11 mouse cellular contexts compared by ENCODE assay signal in the genomic region with DNA sequence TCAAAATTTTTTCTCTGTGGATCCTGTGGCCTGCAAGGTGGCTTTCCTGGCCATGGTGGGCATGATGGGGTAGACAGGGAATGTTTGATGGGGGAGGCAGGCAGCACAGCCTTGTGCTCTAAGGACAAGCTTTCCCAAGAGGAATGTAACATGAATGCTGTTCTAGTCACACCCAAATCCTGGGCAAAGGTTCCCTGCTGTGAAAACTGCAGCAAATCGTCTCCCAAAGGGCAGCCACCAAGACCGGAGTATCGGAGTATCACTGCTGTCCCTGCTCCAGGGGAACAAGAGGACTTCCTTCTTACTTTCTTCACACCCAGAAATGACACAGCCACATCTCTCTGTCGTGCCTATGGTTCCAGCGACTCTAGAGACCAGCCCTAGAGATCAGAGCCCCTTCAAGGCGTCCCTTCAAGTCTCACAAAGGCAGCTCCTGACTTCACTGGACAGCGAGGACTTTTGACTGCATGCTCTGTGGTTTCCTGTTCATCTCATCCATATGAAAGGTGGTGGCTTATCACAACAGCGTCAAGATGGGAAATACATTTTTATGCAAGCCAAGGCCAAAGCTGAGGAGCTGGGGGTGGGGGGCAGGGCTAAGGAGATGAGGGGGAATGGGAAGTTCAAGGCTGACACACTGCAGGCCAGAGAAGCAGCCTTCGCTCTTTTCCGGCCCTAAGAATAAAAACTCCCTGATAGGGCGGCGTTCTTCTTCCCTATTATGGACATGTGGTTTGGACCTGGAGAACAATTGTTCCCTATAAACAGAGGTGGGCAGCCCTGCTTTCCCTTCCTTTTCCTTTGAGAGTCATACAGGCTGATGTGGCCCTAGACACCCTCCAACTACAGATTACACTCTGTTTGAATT. TPM values are rescaled to one million over a fixed set of nuclear protein-coding genes. Genes with fewer than 3 reads are reported as not detected.
DNase-seq lines count a peak whose midpoint lies in the region; ATAC-seq lines count a peak whose summit lies in the region.
"Had no signal": no experiment of that assay in that cellular context is flagged by ENCODE, and none has a peak within 500 bp of the region (broad histone marks: within the 10 kb centered on the region; RNA-seq: fewer than 3 reads in every experiment).

No protein-coding gene starts in this region.

- H3K9ac ChIP-seq in liver, embryonic 16.5 days (ENCODE audit: low read depth, low read length): no peak overlapping the region
- H3K9ac ChIP-seq: embryonic facial prominence, embryonic 12.5 days had no signal

- H3K4me3 ChIP-seq in liver, embryonic 16.5 days (ENCODE audit: low read depth, low read length): no peak overlapping the region
- H3K4me3 ChIP-seq in midbrain, embryonic 10.5 days: no peak overlapping the region
- H3K4me3 ChIP-seq: embryonic facial prominence, embryonic 12.5 days had no signal

- 19% methylated on average over 12 of the region's 12 CpGs for WGBS in liver, embryonic 16.5 days (ENCODE audit: insufficient replicate concordance)
- WGBS in midbrain, embryonic 10.5 days: 69% methylated on average over 12 of the region's 12 CpGs

- intact Hi-C loops in heart, postnatal 36 days (cut with DNase I): loop anchor here (1.0 to 2.0 kb wide), 2 partner anchors 16 to 28 kb away; a partner anchor contains a TSS

- H3K4me2 ChIP-seq in liver, embryonic 16.5 days (ENCODE audit: low read depth, low read length): no peak overlapping the region
- H3K4me2 ChIP-seq: embryonic facial prominence, embryonic 12.5 days had no signal

- H3K27ac ChIP-seq in liver, embryonic 16.5 days (ENCODE audit: low read length): peak overlapping the region; percentile 31
- no peak overlapping the region for H3K27ac ChIP-seq in midbrain, embryonic 10.5 days (replicated peaks)
- H3K27ac ChIP-seq: embryonic facial prominence, embryonic 12.5 days had no signal

- peak; percentile 41 for ATAC-seq in liver, embryonic 16.5 days (ENCODE audit: low read depth)
- ATAC-seq: Patski had no signal

- peak; percentile 88 for DNase-seq in 416B (ENCODE audit: low read depth)
- peak; percentile 76 for DNase-seq in ZHBTc4 (ENCODE audit: low read depth, low spot score)
- peak; percentile 38 to 43 for DNase-seq in heart, postnatal 36 days
- no peak for DNase-seq in thymus, postnatal 0 days (ENCODE audit: low spot score)
- DNase-seq in yolk sac, embryonic 10.5 days (ENCODE audit: low spot score): no peak
- DNase-seq in urinary bladder, postnatal 36 days (ENCODE audit: low spot score in 2 of 2): no peak
- DNase-seq in midbrain, embryonic 10.5 days (ENCODE audit: low spot score): no peak
- DNase-seq: thymus, adult 2 months had no signal

- no peaks in the 10 kb centered on the region for H3K36me3 ChIP-seq in liver, embryonic 16.5 days (ENCODE audit: control insufficient read depth, insufficient read depth)
- H3K36me3 ChIP-seq in midbrain, embryonic 10.5 days: no peaks in the 10 kb centered on the region
- H3K36me3 ChIP-seq: embryonic facial prominence, embryonic 12.5 days had no signal

- no peaks in the 10 kb centered on the region; the same call in 1 of the 2 replicates for H3K4me1 ChIP-seq in liver, embryonic 16.5 days (ENCODE audit: control insufficient read depth, low read depth, low read length)
- H3K4me1 ChIP-seq in midbrain, embryonic 10.5 days: peaks cover 24% of the 10 kb centered on the region

- H3K9me3 ChIP-seq in liver, embryonic 16.5 days (replicated peaks; ENCODE audit: control insufficient read depth, low read length): no peaks in the 10 kb centered on the region
- no peaks in the 10 kb centered on the region for H3K9me3 ChIP-seq in midbrain, embryonic 10.5 days (replicated peaks)
- H3K9me3 ChIP-seq: embryonic facial prominence, embryonic 12.5 days had no signal

- no peaks in the 10 kb centered on the region for H3K27me3 ChIP-seq in liver, embryonic 16.5 days (ENCODE audit: control insufficient read depth, insufficient read depth, low read depth, low read length)
- H3K27me3 ChIP-seq in midbrain, embryonic 10.5 days (ENCODE audit: low read depth, poor library complexity, severe bottlenecking): no peaks in the 10 kb centered on the region
- H3K27me3 ChIP-seq: embryonic facial prominence, embryonic 12.5 days; Patski had no signal

RNA-seq across cellular contexts. Expression of a gene that starts 27.8 kb away (rescaled TPM):
- total RNA-seq in heart, postnatal 36 days (2021): 10 to 100 TPM; 55.1 to 60.7 TPM
- polyA plus RNA-seq in liver, embryonic 16.5 days (2015; fragmentation: Nextera tagmentation; extraction: Ambion mirVana): 1.2 and 1.4 TPM in 2 replicates
- polyA plus RNA-seq in thymus, postnatal 0 days (2015; fragmentation: Nextera tagmentation; extraction: Ambion mirVana): 12.4 and 17.6 TPM in 2 replicates
- 2.2 and 2.8 TPM in 2 replicates for polyA plus RNA-seq in midbrain, embryonic 10.5 days (2016; fragmentation: Nextera tagmentation; extraction: Ambion mirVana)

RNA-seq across cellular contexts. Expression of a gene that starts 39.2 kb away (rescaled TPM):
- total RNA-seq in heart, postnatal 36 days (2021): 10 to 100 TPM; 13.2 to 15.8 TPM
- polyA plus RNA-seq in liver, embryonic 16.5 days (2015; fragmentation: Nextera tagmentation; extraction: Ambion mirVana): 32.2 and 37.0 TPM in 2 replicates
- polyA plus RNA-seq in thymus, postnatal 0 days (2015; fragmentation: Nextera tagmentation; extraction: Ambion mirVana): 9.3 and 11.6 TPM in 2 replicates
- polyA plus RNA-seq in midbrain, embryonic 10.5 days (2016; fragmentation: Nextera tagmentation; extraction: Ambion mirVana): 6.2 and 6.5 TPM in 2 replicates

Comparison
In these comparisons a context has a peak if more than half of its experiments do, and no peak if none do; other contexts are left out.
1. DNase-seq: peak in 416B (single experiment), ZHBTc4 (single experiment) and heart, postnatal 36 days (2 of 2); none in thymus, postnatal 0 days (single experiment), yolk sac, embryonic 10.5 days (single experiment), urinary bladder, postnatal 36 days (0 of 2) and midbrain, embryonic 10.5 days (single experiment).